In the genomic region with DNA sequence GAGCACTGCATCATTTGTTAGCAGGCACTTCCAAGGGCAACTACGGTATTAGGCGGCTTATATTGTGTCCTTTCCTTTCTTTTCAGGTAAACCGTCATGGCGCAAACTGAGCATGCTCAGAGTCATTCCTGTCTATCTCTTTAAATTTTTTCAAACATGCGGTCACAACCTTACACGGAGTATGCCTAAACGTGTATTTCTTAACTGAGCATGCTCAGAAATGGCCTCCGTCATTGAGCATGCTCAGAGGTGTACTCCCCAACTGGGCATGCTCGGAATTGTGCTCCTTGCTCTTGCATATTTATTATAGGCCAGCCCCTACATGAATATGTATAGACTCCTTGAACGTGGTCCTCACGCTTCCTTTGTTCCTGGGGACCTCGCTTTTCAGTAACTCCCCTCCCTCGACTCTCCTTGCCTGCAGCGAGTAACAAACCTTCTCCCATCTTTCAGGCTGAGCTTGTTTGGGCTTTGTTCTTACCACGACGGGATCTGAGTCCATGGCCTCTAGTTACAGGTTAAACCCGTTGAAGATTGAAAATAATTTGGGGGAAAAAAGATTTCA, we compare ENCODE assay signal across 8 mouse cellular contexts. TPM values are rescaled to one million over a fixed set of nuclear protein-coding genes. Genes with fewer than 3 reads are reported as not detected.
DNase-seq lines count a peak whose midpoint lies in the region; ATAC-seq and TF ChIP-seq lines count a peak whose summit lies in the region.

No protein-coding gene starts in this region.

- peak overlapping the region; percentile 98 for H3K27ac ChIP-seq in MEL (ENCODE audit: control insufficient read depth, low read depth, low read length)
- peak overlapping the region; percentile 93 for H3K27ac ChIP-seq in forebrain, embryonic 15.5 days (replicated peaks)
- peak overlapping the region; percentile 80 for H3K27ac ChIP-seq in neural tube, embryonic 14.5 days (ENCODE audit: low read depth, low read length)
- peak overlapping the region; percentile 94 for H3K27ac ChIP-seq in thymus, adult 2 months (ENCODE audit: control insufficient read depth, insufficient read depth, low read length)

- intact Hi-C loops in heart, postnatal 25 days (cut with DNase I), result loop anchor here (2.0 to 5.0 kb wide), 3 partner anchors 50 to 282 kb away; partner anchors contain the start of gene Ddx3x

- no peak for TF ChIP-seq CTCF in MEL (IDR thresholded peaks at IDR 0.05 in 2 of 3, conservative IDR thresholded peaks at IDR 0.05 in 1 of 3; ENCODE audit: control insufficient read depth in 1 of 3, insufficient read depth in 1 of 3, low read depth in 2 of 3, low read length in 3 of 3, poor library complexity in 1 of 3, severe bottlenecking in 1 of 3)
- no peak for TF ChIP-seq CTCF in thymus, adult 2 months (IDR thresholded peaks at IDR 0.05; ENCODE audit: borderline replicate concordance, control insufficient read depth, extremely low read depth, insufficient read depth, low read length, poor library complexity)

- peak; percentile 98 for DNase-seq in MEL (ENCODE audit: low read depth, low spot score)
- peak; percentile 88 for DNase-seq in cerebellum, adult 11-12 months
- peak; percentile 64 for DNase-seq in heart, postnatal 25 days (ENCODE audit: low spot score)
- DNase-seq in layer of hippocampus, adult 18-20 months (ENCODE audit: low spot score in 2 of 2), result peak; percentile 84 to 92
- peak; percentile 86 to 92 for DNase-seq in lung, adult 18-20 months
- DNase-seq in thymus, adult 2 months, result peak; percentile 76

- peaks cover 0 to 29% of the 10 kb centered on the region in 2 experiments; a peak in 2 of 4 replicates for H3K36me3 ChIP-seq in MEL (ENCODE audit: control insufficient read depth in 1 of 2, insufficient read depth in 2 of 2, low read length in 2 of 2)
- H3K36me3 ChIP-seq in forebrain, embryonic 15.5 days, result no peaks in the 10 kb centered on the region
- H3K36me3 ChIP-seq in neural tube, embryonic 14.5 days (ENCODE audit: control insufficient read depth, insufficient read depth, low read length), result no peaks in the 10 kb centered on the region
- H3K36me3 ChIP-seq in thymus, adult 2 months (ENCODE audit: control insufficient read depth, insufficient read depth, low read length), result no peaks in the 10 kb centered on the region

- peak overlapping the region; percentile 49 for H3K4me2 ChIP-seq in forebrain, embryonic 15.5 days (replicated peaks)
- peak overlapping the region; percentile 47 for H3K4me2 ChIP-seq in neural tube, embryonic 14.5 days (ENCODE audit: low read depth, low read length)

- no peak; a peak in 2 of 4 replicates for TF ChIP-seq EP300 in MEL (IDR thresholded peaks at IDR 0.05; ENCODE audit: low read depth in 1 of 2, low read length in 2 of 2)

- ATAC-seq in forebrain, embryonic 15.5 days (replicated peaks), result peak; percentile 99
- ATAC-seq in neural tube, embryonic 14.5 days (ENCODE audit: low read depth), result peak; percentile 98

- H3K27me3 ChIP-seq in MEL (ENCODE audit: control insufficient read depth in 1 of 2, insufficient read depth in 2 of 2, low read length in 2 of 2), result no peaks in the 10 kb centered on the region
- H3K27me3 ChIP-seq in forebrain, embryonic 15.5 days, result no peaks in the 10 kb centered on the region
- no peaks in the 10 kb centered on the region for H3K27me3 ChIP-seq in neural tube, embryonic 14.5 days (ENCODE audit: control insufficient read depth, insufficient read depth, low read length)
- H3K27me3 ChIP-seq in thymus, adult 2 months (ENCODE audit: control insufficient read depth, insufficient read depth, low read length), result no peaks in the 10 kb centered on the region

- no peak; the same call in none of the 2 replicates for TF ChIP-seq RAD21 in MEL (IDR thresholded peaks at IDR 0.05; ENCODE audit: low read depth, low read length)

- peak; percentile 49 to 87; a peak in 3 of 4 replicates for TF ChIP-seq POLR2A in MEL (IDR thresholded peaks at IDR 0.05; ENCODE audit: control insufficient read depth in 1 of 2, insufficient read depth in 1 of 2, low read depth in 1 of 2, low read length in 2 of 2, poor library complexity in 1 of 2)
- no peak for TF ChIP-seq POLR2A in thymus, adult 2 months (IDR thresholded peaks at IDR 0.05; ENCODE audit: control insufficient read depth, extremely low read depth, insufficient read depth, low read length, poor library complexity)

- no peaks in the 10 kb centered on the region for H3K9me3 ChIP-seq in MEL (replicated peaks; ENCODE audit: insufficient read depth, low read length)
- no peaks in the 10 kb centered on the region for H3K9me3 ChIP-seq in forebrain, embryonic 15.5 days
- H3K9me3 ChIP-seq in neural tube, embryonic 14.5 days (ENCODE audit: control insufficient read depth, low read length), result no peaks in the 10 kb centered on the region

- 11% methylated on average over 17 of the region's 17 CpGs for WGBS in forebrain, embryonic 15.5 days
- 11% methylated on average over 17 of the region's 17 CpGs for WGBS in neural tube, embryonic 14.5 days
- 1% methylated on average over 17 of the region's 17 CpGs for WGBS in thymus, adult 2 months

- H3K4me3 ChIP-seq in MEL (ENCODE audit: control insufficient read depth in 1 of 2, insufficient read depth in 1 of 2, low read depth in 2 of 2, low read length in 2 of 2), result peak overlapping the region; percentile 66 to 72
- peak overlapping the region; percentile 40 for H3K4me3 ChIP-seq in forebrain, embryonic 15.5 days
- peak overlapping the region; percentile 30 for H3K4me3 ChIP-seq in neural tube, embryonic 14.5 days (ENCODE audit: low read depth, low read length)
- H3K4me3 ChIP-seq in thymus, adult 2 months (ENCODE audit: control insufficient read depth, insufficient read depth, low read length), result peak overlapping the region; percentile 36

- H3K4me1 ChIP-seq in MEL (ENCODE audit: control insufficient read depth in 1 of 2, insufficient read depth in 2 of 2, low read length in 2 of 2), result peaks cover 22 to 34% of the 10 kb centered on the region in 2 experiments
- H3K4me1 ChIP-seq in forebrain, embryonic 15.5 days, result peaks cover 4% of the 10 kb centered on the region
- H3K4me1 ChIP-seq in neural tube, embryonic 14.5 days (ENCODE audit: control insufficient read depth, insufficient read depth, low read length), result no peaks in the 10 kb centered on the region
- H3K4me1 ChIP-seq in thymus, adult 2 months (replicated peaks; ENCODE audit: control insufficient read depth, insufficient read depth, low read length), result peaks cover 11% of the 10 kb centered on the region

- peaks cover 2% of the 10 kb centered on the region; the same call in 1 of the 2 replicates for H3K79me2 ChIP-seq in MEL (ENCODE audit: control insufficient read depth, insufficient read depth, low read length, poor library complexity)

- H3K9ac ChIP-seq in MEL (ENCODE audit: control insufficient read depth, low read depth, low read length, poor library complexity, severe bottlenecking), result peak overlapping the region; percentile 83
- peak overlapping the region; percentile 51 for H3K9ac ChIP-seq in forebrain, embryonic 15.5 days (replicated peaks)
- H3K9ac ChIP-seq in neural tube, embryonic 14.5 days (replicated peaks; ENCODE audit: low read depth, low read length), result peak overlapping the region; percentile 42; the same call in 1 of the 2 replicates

TF ChIP-seq in MEL, 35 proteins besides CTCF, POLR2A, EP300 and RAD21 (continues in another document):
- peak; percentile 52 for TF ChIP-seq ETS1 (IDR thresholded peaks at IDR 0.05; ENCODE audit: low read depth, low read length)
- peak; percentile 88 for TF ChIP-seq MXI1 (IDR thresholded peaks at IDR 0.05; ENCODE audit: low read depth, low read length)
- no peak for TF ChIP-seq TAL1 (IDR thresholded peaks at IDR 0.05; ENCODE audit: low read length)
- peak; percentile 85 for TF ChIP-seq HCFC1 (IDR thresholded peaks at IDR 0.05; ENCODE audit: low read depth, low read length)
- no peak for TF ChIP-seq CHD2 (IDR thresholded peaks at IDR 0.05; ENCODE audit: low read length)
- no peak for TF ChIP-seq RCOR1 (IDR thresholded peaks at IDR 0.05; ENCODE audit: low read depth, low read length)
- TF ChIP-seq MYC (IDR thresholded peaks at IDR 0.05; ENCODE audit: low read depth, low read length), result peak; percentile 99
- 0 out of 2 replicates have a peak, but pooled peaks have one; percentile 15 for TF ChIP-seq ELF1 (IDR thresholded peaks at IDR 0.05; ENCODE audit: low read depth, low read length)
- no peak for TF ChIP-seq E2F4 (IDR thresholded peaks at IDR 0.05; ENCODE audit: borderline replicate concordance, low read depth, low read length)
- TF ChIP-seq MAZ (IDR thresholded peaks at IDR 0.05; ENCODE audit: low read depth, low read length), result 0 out of 2 replicates have a peak, but pooled peaks have one; percentile 47
- TF ChIP-seq MEF2A (IDR thresholded peaks at IDR 0.05; ENCODE audit: extremely low read depth, insufficient replicate concordance, low read depth, low read length, poor library complexity, severe bottlenecking), result no peak
- TF ChIP-seq ZC3H11A (IDR thresholded peaks at IDR 0.05; ENCODE audit: low read depth, low read length), result no peak
- peak; percentile 13; the same call in 1 of the 2 replicates for TF ChIP-seq JUND (IDR thresholded peaks at IDR 0.05; ENCODE audit: low read depth, low read length)
- peak; percentile 90 for TF ChIP-seq ZNF384 (IDR thresholded peaks at IDR 0.05; ENCODE audit: low read depth, low read length)
- TF ChIP-seq MYB (IDR thresholded peaks at IDR 0.05; ENCODE audit: low read depth, low read length), result peak; percentile 66
- TF ChIP-seq GATA1 (IDR thresholded peaks at IDR 0.05; ENCODE audit: low read depth, low read length), result no peak
- TF ChIP-seq NRF1 (IDR thresholded peaks at IDR 0.05; ENCODE audit: insufficient read depth, low read depth, low read length, poor library complexity, severe bottlenecking), result peak; percentile 99
- no peak for TF ChIP-seq ZKSCAN1 (IDR thresholded peaks at IDR 0.05; ENCODE audit: low read depth, low read length)
- peak; percentile 71 for TF ChIP-seq KAT2A (conservative IDR thresholded peaks at IDR 0.05; ENCODE audit: low read depth, low read length)
- no peak for TF ChIP-seq MAFK (IDR thresholded peaks at IDR 0.05; ENCODE audit: borderline replicate concordance, low read depth, low read length)
- 0 out of 2 replicates have a peak, but pooled peaks have one; percentile 73 for TF ChIP-seq CHD1 (IDR thresholded peaks at IDR 0.05; ENCODE audit: low read depth, low read length)
- TF ChIP-seq SMC3 (IDR thresholded peaks at IDR 0.05; ENCODE audit: low read depth, low read length), result 0 out of 2 replicates have a peak, but pooled peaks have one; percentile 4

RNA-seq across cellular contexts. Expression of gene Ddx3x, which starts 50.1 kb away (rescaled TPM):
- 262 and 275 TPM in 2 replicates for total RNA-seq in MEL (2012; rRNA removed)
- polyA plus RNA-seq in MEL (2012; ENCODE audit: insufficient read depth in 1 of 2, insufficient read length in 2 of 2, low read depth in 1 of 2, low replicate concordance in 2 of 2, missing spikeins in 1 of 2), result 100 to 1,000 TPM; 146 to 267 TPM
- polyA plus RNA-seq in forebrain, embryonic 15.5 days (2015; fragmentation: Nextera tagmentation; extraction: Ambion mirVana), result 124 and 127 TPM in 2 replicates
- total RNA-seq in heart, postnatal 25 days (2021), result 100 to 1,000 TPM; 104 to 181 TPM
- total RNA-seq in layer of hippocampus, adult 18-20 months (2021), result 100 to 1,000 TPM; 144 to 220 TPM
- 132 and 134 TPM in 2 replicates for polyA plus RNA-seq in neural tube, embryonic 14.5 days (2014; fragmentation: Nextera tagmentation; extraction: Ambion mirVana)
- polyA plus RNA-seq in thymus, adult 2 months (2012; rRNA removed), result 35.4 and 48.0 TPM in 2 replicates

Comparison
In these comparisons a context has a peak if more than half of its experiments do, and no peak if none do; other contexts are left out.
1. Peak in every context shown above with its lines: DNase-seq, ATAC-seq, H3K4me3 ChIP-seq and H3K27ac ChIP-seq.